Comparison of ENCODE assay signal across 19 mouse cellular contexts in genomic region chr1:14002550-14002949, GRCm38 (mm10).
DNase-seq lines count a peak whose midpoint lies in the region; ATAC-seq and TF ChIP-seq lines count a peak whose summit lies in the region.
"Had no signal": no experiment of that assay in that cellular context is flagged by ENCODE, and none has a peak within 500 bp of the region (broad histone marks: within the 10 kb centered on the region; RNA-seq: fewer than 3 reads in every experiment).

No protein-coding gene starts in this region.

- H3K27ac ChIP-seq in lung, embryonic 14.5 days (ENCODE audit: low read depth): no peak overlapping the region
- H3K27ac ChIP-seq: heart, embryonic 10.5 days; midbrain, embryonic 15.5 days; neural tube, embryonic 15.5 days; stomach, embryonic 15.5 days had no signal

- H3K9ac ChIP-seq in lung, embryonic 14.5 days: no peak overlapping the region
- H3K9ac ChIP-seq: midbrain, embryonic 15.5 days; neural tube, embryonic 15.5 days; stomach, embryonic 15.5 days had no signal

- no peaks in the 10 kb centered on the region for H3K36me3 ChIP-seq in lung, embryonic 14.5 days (ENCODE audit: insufficient read depth)
- H3K36me3 ChIP-seq: heart, embryonic 10.5 days; midbrain, embryonic 15.5 days; neural tube, embryonic 15.5 days; stomach, embryonic 15.5 days had no signal

- H3K27me3 ChIP-seq in lung, embryonic 14.5 days (ENCODE audit: insufficient read depth, low read length): no peaks in the 10 kb centered on the region
- H3K27me3 ChIP-seq: midbrain, embryonic 15.5 days; neural tube, embryonic 15.5 days; stomach, embryonic 15.5 days had no signal

- DNase-seq in adrenal gland, postnatal 36 days: peak; percentile 7 to 26
- no peak for DNase-seq in adrenal gland, postnatal 25 days
- peak; percentile 9 for DNase-seq in lung, embryonic 14.5 days
- no peak for DNase-seq in lung, adult 2 months
- peak; percentile 8 for DNase-seq in R1 (ENCODE audit: low read depth, low spot score)
- DNase-seq in kidney, postnatal 36 days: no peak
- DNase-seq in frontal cortex, postnatal 25 days (ENCODE audit: low spot score in 2 of 2): no peak
- DNase-seq: cerebellum, adult 8-10 months; gastrocnemius, postnatal 36 days; kidney, adult 11 months; liver; lung, postnatal 36 days; right cerebral cortex, postnatal 25 days; thymus, adult 18-20 months; thymus, postnatal 4 days had no signal

- no peak for TF ChIP-seq POLR2A in lung, adult 2 months (IDR thresholded peaks at IDR 0.05; ENCODE audit: borderline replicate concordance, extremely low read depth, low read depth, low read length)

- TF ChIP-seq CTCF in lung, embryonic 14.5 days (IDR thresholded peaks at IDR 0.05; ENCODE audit: low read depth): no peak
- no peak for TF ChIP-seq CTCF in lung, adult 2 months (IDR thresholded peaks at IDR 0.05; ENCODE audit: insufficient read depth, low read length)

- WGBS in lung, embryonic 14.5 days: 50% methylated on average over 1 of the region's 1 CpGs
- WGBS in lung, adult 2 months: 85% methylated on average over 1 of the region's 1 CpGs

- ATAC-seq in lung, embryonic 14.5 days (ENCODE audit: insufficient read depth): no peak
- ATAC-seq: midbrain, embryonic 15.5 days had no signal

- H3K4me2 ChIP-seq in lung, embryonic 14.5 days: no peak overlapping the region
- H3K4me2 ChIP-seq: midbrain, embryonic 15.5 days; neural tube, embryonic 15.5 days; stomach, embryonic 15.5 days had no signal

- H3K9me3 ChIP-seq in lung, embryonic 14.5 days (ENCODE audit: low read depth, low read length): no peaks in the 10 kb centered on the region
- H3K9me3 ChIP-seq: heart, embryonic 10.5 days; midbrain, embryonic 15.5 days; neural tube, embryonic 15.5 days; stomach, embryonic 15.5 days had no signal

- H3K4me3 ChIP-seq in lung, embryonic 14.5 days (ENCODE audit: low read depth, low read length): no peak overlapping the region
- no peak overlapping the region for H3K4me3 ChIP-seq in lung, adult 2 months (replicated peaks; ENCODE audit: extremely low read depth, low read depth, low read length)
- H3K4me3 ChIP-seq: heart, embryonic 10.5 days; midbrain, embryonic 15.5 days; neural tube, embryonic 15.5 days; stomach, embryonic 15.5 days had no signal

- H3K4me1 ChIP-seq in lung, embryonic 14.5 days (ENCODE audit: insufficient read depth): no peaks in the 10 kb centered on the region
- H3K4me1 ChIP-seq in lung, adult 2 months (ENCODE audit: control insufficient read depth, insufficient read depth, low read length): peaks cover 3% of the 10 kb centered on the region
- H3K4me1 ChIP-seq: heart, embryonic 10.5 days; midbrain, embryonic 15.5 days; stomach, embryonic 15.5 days had no signal

Comparison
In these comparisons a context has a peak if more than half of its experiments do, and no peak if none do; other contexts are left out.
1. DNase-seq: peak in adrenal gland, postnatal 36 days (2 of 2), lung, embryonic 14.5 days (single experiment) and R1 (single experiment); none in adrenal gland, postnatal 25 days (single experiment), lung, adult 2 months (single experiment), kidney, postnatal 36 days (0 of 2) and frontal cortex, postnatal 25 days (0 of 2).